Mouse (Mus musculus) midbrain, embryonic 11.5 days (tissue): Measurements from ENCODE around the gene Hoxb7. TPM values are rescaled to one million over a fixed set of nuclear protein-coding genes. Genes with fewer than 3 reads are reported as not detected.

Source experiments
- ATAC-seq: fragments of 200-750 bp; cut with Nextera tagmentation; 2 replicates; pipeline ENCODE4 v1.8.0; 2017; ENCODE audit warnings: moderate TSS enrichment, moderate library complexity; ENCODE audit not compliant: low FRiP score
- DNase-seq: peaks from one replicate; pipeline ENCODE4 v3.0.0; 2015; ENCODE audit warnings: low spot score; ENCODE audit errors: missing footprints
- H3K27ac ChIP-seq: fragments of 300-500 bp; sonication (generic); 2 replicates; pipeline ENCODE4 v1.5.1; 2014; ENCODE audit warnings: low read depth, low read length
- H3K27me3 ChIP-seq: fragments of 300-500 bp; sonication (generic); 2 replicates; pipeline ENCODE4 v1.6.1; 2014; ENCODE audit warnings: mild to moderate bottlenecking, low read length, moderate library complexity, mixed read lengths; ENCODE audit not compliant: control insufficient read depth, insufficient read depth
- H3K36me3 ChIP-seq: fragments of 300-500 bp; sonication (generic); 2 replicates; pipeline ENCODE4 v1.6.1; 2014; ENCODE audit warnings: mild to moderate bottlenecking, low read length, moderate library complexity, mixed read lengths; ENCODE audit not compliant: control insufficient read depth, insufficient read depth
- H3K4me1 ChIP-seq: fragments of 300-500 bp; sonication (generic); 2 replicates; pipeline ENCODE4 v1.6.1; 2014; ENCODE audit warnings: low read length; ENCODE audit not compliant: control insufficient read depth, insufficient read depth
- H3K4me2 ChIP-seq: fragments of 300-500 bp; sonication (generic); 2 replicates; pipeline ENCODE4 v1.6.1; 2014; ENCODE audit warnings: mild to moderate bottlenecking, moderate library complexity
- H3K4me3 ChIP-seq: fragments of 300-500 bp; sonication (generic); 2 replicates; pipeline ENCODE4 v1.5.1; 2014; ENCODE audit warnings: low read depth, low read length
- H3K9ac ChIP-seq: fragments of 300-500 bp; sonication (generic); 2 replicates; pipeline ENCODE4 v1.6.1; 2014; ENCODE audit warnings: low read length
- H3K9me3 ChIP-seq: fragments of 300-500 bp; sonication (generic); 2 replicates; pipeline ENCODE4 v1.6.1; 2016; ENCODE audit warnings: low read length; ENCODE audit not compliant: control insufficient read depth
- WGBS: fragments of 180-500 bp; shearing (Covaris S2); extraction: QIAGEN DNeasy Blood & Tissue Kit; methylation state at CpG from one replicate; pipeline ENCODE4 v1.1.7; 2014; 5-methylcytosine and 5-hydroxymethylcytosine counted together
- polyA plus RNA-seq: library from polyadenylated mRNA; unstranded; fragments of >200 nt; fragmentation: Nextera tagmentation; extraction: Ambion mirVana; gene quantifications from 2 replicates; pipeline ENCODE4 v1.2.1, GENCODE M21; 2014

The Hoxb7 gene
- polyA plus RNA-seq, 1 experiment from 2014 or later, result not detected

GRCm38 (mm10) chr11:96265954-96266353, 20.5 kb upstream of the Hoxb7 start:
- H3K27me3 ChIP-seq, result peaks cover 98% of the 10 kb centered on the region
- 2% methylated on average over 7 of the region's 7 CpGs for WGBS
- DNase-seq (peak; percentile 90), ATAC-seq (no peak)
- H3K9ac ChIP-seq, result no peak overlapping the region
- H3K4me3 ChIP-seq, result no peak overlapping the region
- no peak overlapping the region for H3K4me2 ChIP-seq
- no peak overlapping the region for H3K27ac ChIP-seq
- H3K9me3 ChIP-seq, result no peaks in the 10 kb centered on the region
- no peaks in the 10 kb centered on the region for H3K4me1 ChIP-seq
- no peaks in the 10 kb centered on the region for H3K36me3 ChIP-seq

GRCm38 (mm10) chr11:96267021-96267920, 19.2 kb upstream of the Hoxb7 start:
- Histone ChIP-seq H3K27ac (no peak overlapping the region), H3K36me3 (no peaks in the 10 kb centered on the region), H3K27me3 (peaks cover 98% of the 10 kb centered on the region), H3K4me2 (no peak overlapping the region), H3K9ac (no peak overlapping the region), H3K9me3 (no peaks in the 10 kb centered on the region), H3K4me3 (no peak overlapping the region), H3K4me1 (peaks cover 4% of the 10 kb centered on the region; the same call in 1 of the 2 replicates)
- DNase-seq (peak; percentile 94), ATAC-seq (no peak)
- WGBS, result 8% methylated on average over 7 of the region's 7 CpGs

GRCm38 (mm10) chr11:96268031-96268745, 18.2 kb upstream of the Hoxb7 start:
- Histone ChIP-seq H3K4me3 (no peak overlapping the region), H3K27me3 (peaks cover 98% of the 10 kb centered on the region), H3K9me3 (no peaks in the 10 kb centered on the region), H3K4me2 (no peak overlapping the region), H3K4me1 (peaks cover 4% of the 10 kb centered on the region; the same call in 1 of the 2 replicates), H3K9ac (no peak overlapping the region), H3K27ac (no peak overlapping the region), H3K36me3 (no peaks in the 10 kb centered on the region)
- DNase-seq (peak; percentile 94), ATAC-seq (no peak)
- WGBS, result 4% methylated on average over 1 of the region's 1 CpGs

- ATAC-seq, result no peak
- WGBS, result under 1% methylated on average over 19 of the region's 19 CpGs
- no peak overlapping the region for H3K4me3 ChIP-seq
These were observed 16.6 kb upstream of the Hoxb7 start for GRCm38 (mm10) chr11:96269869-96270268.

GRCm38 (mm10) chr11:96270996-96271540, 15.4 kb upstream of the Hoxb7 start, which contains the start of gene Hoxb9:
Hoxb9 (plus strand) TSS chr11:96271457.
- Histone ChIP-seq H3K27ac (no peak within 1 kb of the TSS), H3K4me2 (no peak within 1 kb of the TSS), H3K27me3 (peaks cover 98% of the 10 kb centered on the region), H3K36me3 (no peaks in the 10 kb centered on the region), H3K4me3 (no peak within 1 kb of the TSS), H3K9me3 (no peaks in the 10 kb centered on the region), H3K9ac (no peak within 1 kb of the TSS), H3K4me1 (peaks cover 4% of the 10 kb centered on the region; the same call in 1 of the 2 replicates)
- no peak for DNase-seq
- no peak for ATAC-seq
- under 1% methylated on average over 37 of the region's 40 CpGs for WGBS

More at GRCm38 (mm10) chr11:96269869-96270268, 16.6 kb upstream of the Hoxb7 start:
- no peaks in the 10 kb centered on the region for H3K36me3 ChIP-seq
- peaks cover 98% of the 10 kb centered on the region for H3K27me3 ChIP-seq
- no peak for DNase-seq
- no peak overlapping the region for H3K27ac ChIP-seq
- no peak overlapping the region for H3K4me2 ChIP-seq
- no peak overlapping the region for H3K9ac ChIP-seq
- no peaks in the 10 kb centered on the region for H3K9me3 ChIP-seq
- H3K4me1 ChIP-seq, result peaks cover 4% of the 10 kb centered on the region; the same call in 1 of the 2 replicates

- no peaks in the 10 kb centered on the region for H3K36me3 ChIP-seq
- H3K27me3 ChIP-seq, result peaks cover 98% of the 10 kb centered on the region
- H3K4me2 ChIP-seq, result no peak overlapping the region
- ATAC-seq, result no peak
- no peak overlapping the region for H3K4me3 ChIP-seq
- DNase-seq, result no peak
- no peak overlapping the region for H3K27ac ChIP-seq
- no peak overlapping the region for H3K9ac ChIP-seq
- peaks cover 4% of the 10 kb centered on the region; the same call in 1 of the 2 replicates for H3K4me1 ChIP-seq
- H3K9me3 ChIP-seq, result no peaks in the 10 kb centered on the region
- under 1% methylated on average over 52 of the region's 52 CpGs for WGBS
These were observed 14.8 kb upstream of the Hoxb7 start for GRCm38 (mm10) chr11:96271541-96272011.

GRCm38 (mm10) chr11:96272024-96272921, 14.2 kb upstream of the Hoxb7 start:
- WGBS, result under 1% methylated on average over 58 of the region's 58 CpGs
- no peak overlapping the region for H3K4me3 ChIP-seq
- H3K9ac ChIP-seq, result no peak overlapping the region
- no peak for ATAC-seq
- H3K36me3 ChIP-seq, result no peaks in the 10 kb centered on the region
- H3K9me3 ChIP-seq, result no peaks in the 10 kb centered on the region
- peaks cover 4% of the 10 kb centered on the region; the same call in 1 of the 2 replicates for H3K4me1 ChIP-seq
- no peak overlapping the region for H3K4me2 ChIP-seq
- no peak for DNase-seq
- H3K27me3 ChIP-seq, result peaks cover 98% of the 10 kb centered on the region
- H3K27ac ChIP-seq, result no peak overlapping the region

GRCm38 (mm10) chr11:96274428-96274827, 12.0 kb upstream of the Hoxb7 start:
- no peak overlapping the region for H3K27ac ChIP-seq
- no peaks in the 10 kb centered on the region for H3K9me3 ChIP-seq
- ATAC-seq (no peak), DNase-seq (no peak)
- no peaks in the 10 kb centered on the region for H3K36me3 ChIP-seq
- no peak overlapping the region for H3K4me2 ChIP-seq
- H3K4me1 ChIP-seq, result peaks cover 4% of the 10 kb centered on the region; the same call in 1 of the 2 replicates
- no peak overlapping the region for H3K4me3 ChIP-seq
- WGBS, result 2% methylated on average over 10 of the region's 10 CpGs
- no peak overlapping the region for H3K9ac ChIP-seq
- H3K27me3 ChIP-seq, result peaks cover 100% of the 10 kb centered on the region
